Mouse (Mus musculus) 3134 (cell line): ENCODE measurements at regions not wholly inside any gene's neighbourhood (a gene's known extent, or its start where the extent isn't known, plus 50 kb on each side); places are given as distances from the start of the nearest gene placed in this dataset.

Experiments
- DNase-seq: peaks from one replicate; pipeline ENCODE4 v3.0.0-alpha.2; 2011; ENCODE audit warnings: low spot score; ENCODE audit not compliant: insufficient read length; ENCODE audit errors: extremely low read depth

DNA sequence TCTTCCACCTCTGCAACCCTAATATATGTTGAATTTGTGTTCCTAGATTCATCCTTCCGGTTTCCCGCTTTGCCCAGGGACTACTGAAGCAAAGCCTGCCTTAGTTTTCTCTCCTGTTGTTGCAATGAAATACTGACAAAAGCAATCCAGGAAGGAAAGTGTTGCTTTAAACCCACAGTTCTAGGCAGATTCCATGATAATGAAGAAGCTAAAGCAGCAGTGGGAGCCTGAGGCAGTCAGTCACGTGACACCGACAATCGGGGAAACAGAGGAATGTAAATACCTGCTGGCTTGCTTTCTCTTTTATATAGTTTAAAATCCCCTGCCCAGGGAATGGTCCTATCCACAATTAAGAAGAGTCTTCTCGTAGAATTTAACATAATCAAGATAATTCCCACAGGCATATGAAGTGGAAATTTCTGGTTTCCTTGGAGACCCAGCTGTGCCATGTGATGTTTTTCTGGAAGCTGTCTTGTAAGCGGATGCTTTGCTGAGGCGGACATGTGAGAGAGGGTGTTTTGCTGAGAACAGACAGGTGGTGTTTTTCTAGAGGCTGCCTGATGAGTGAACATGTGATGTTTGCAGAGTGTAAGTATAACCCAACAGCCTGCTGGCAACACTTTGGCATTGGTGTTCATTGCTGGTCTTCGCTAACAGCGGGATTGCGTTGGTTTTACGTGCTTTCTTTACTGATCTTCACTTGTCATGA, 398.0 kb downstream of the Prim2 start:
- DNase-seq, result no peak

DNA sequence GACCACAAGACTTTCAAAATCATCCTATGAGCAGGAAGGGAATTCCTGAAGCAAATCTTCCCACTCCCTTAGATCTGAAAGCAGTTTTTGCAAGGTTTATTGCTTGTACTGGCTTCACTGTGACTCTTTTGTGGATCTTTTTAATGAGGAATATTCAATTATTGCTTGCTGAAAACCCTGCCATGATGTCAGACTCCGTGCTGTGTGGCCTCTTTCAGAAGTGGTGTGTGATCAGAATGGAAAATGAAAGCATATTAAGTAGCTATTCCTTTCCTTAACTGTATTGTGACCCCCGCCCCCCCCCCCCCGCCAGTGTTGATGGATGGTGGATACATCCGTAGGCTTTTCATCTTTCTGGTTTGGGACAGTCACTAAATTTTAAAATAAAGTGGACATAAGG, 400.4 kb downstream of the Prim2 start:
- DNase-seq, result no peak

DNA sequence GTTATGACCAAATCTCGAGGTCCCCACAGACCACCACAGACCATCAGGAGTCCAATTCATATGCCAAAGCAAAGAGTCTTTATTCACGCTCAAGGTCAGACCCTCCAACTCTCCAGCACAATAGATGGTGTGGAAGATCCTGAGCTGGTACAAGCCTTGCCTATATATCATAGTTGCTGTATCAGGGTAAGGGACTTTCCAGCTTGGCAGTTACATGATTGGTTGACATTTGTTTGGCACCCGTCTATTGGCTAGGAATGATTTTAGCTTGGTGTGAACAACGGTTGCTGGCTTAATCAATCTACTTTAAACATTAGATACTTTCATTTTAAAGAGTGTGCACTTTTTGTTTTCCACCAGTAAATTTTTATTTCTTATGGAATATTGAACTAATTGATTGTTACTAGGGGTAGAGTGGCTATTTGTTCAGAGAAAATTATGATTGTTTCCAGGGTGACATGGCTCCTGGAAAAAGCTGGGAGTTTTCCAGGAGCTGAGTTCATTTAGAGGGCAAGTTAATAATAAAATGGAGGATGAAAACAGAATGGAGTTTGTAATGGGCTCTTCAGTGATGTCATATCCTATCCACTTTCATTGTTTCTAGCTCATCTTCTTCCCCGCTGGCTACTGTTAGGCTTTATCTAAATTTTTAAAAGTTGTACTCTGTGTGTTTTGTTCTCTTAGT, 403.7 kb downstream of the Prim2 start:
- DNase-seq, result no peak

DNA sequence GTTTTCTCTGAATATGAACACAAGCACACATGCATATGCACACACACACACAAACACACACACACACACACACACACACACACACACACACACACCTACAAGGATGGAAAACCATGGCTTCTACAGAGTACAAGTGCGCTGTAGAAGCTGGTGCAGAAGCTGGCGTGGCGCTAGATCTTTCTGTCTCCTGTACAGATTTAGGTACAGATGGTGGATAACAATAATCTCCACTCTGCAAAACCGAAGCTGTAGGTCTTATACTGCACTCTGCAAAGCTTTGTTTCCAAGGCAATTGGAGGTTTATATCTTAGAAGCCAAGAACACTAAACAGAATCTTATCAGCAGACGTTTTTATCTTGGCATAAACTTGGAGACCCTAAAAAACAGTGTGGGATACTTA, 420.1 kb downstream of the Prim2 start:
- no peak for DNase-seq

DNA sequence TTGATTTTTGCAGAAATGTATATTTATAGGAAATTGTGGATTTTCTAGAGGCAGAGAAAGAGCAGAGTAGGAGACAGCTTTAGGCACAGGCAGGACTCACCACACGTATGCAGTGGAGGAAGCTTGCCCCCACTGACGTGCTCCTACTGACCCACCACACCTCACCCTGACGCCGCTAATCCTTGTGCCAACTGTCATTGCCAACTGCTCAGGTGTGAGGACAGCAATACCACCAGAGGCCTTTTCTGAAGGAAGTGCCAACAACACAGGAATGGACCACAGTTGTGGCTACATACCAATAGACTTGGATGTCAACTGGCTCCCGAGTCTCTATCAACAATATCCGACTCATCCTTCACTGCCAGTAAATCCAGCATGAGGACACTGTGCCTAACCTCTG, 422.5 kb downstream of the Prim2 start:
- no peak for DNase-seq

DNA sequence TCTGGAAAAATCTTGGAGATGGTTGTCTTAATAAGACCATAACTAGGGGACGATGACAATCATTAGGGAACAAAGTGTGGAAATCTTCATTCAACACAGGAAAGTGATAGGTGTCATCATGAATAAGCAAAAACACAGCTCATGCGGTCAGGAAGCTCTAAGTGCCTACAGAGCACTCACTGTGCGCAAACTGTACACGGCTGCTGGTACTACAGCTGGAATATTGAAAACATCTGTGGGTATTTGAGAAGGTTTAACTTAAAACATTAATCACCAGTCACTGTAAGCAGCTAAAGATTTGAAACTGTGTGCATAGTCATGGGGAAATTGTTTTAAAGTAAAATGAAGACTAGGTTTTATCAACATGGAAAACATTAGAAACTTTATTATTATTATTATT, 424.4 kb downstream of the Prim2 start:
- DNase-seq, result no peak

DNA sequence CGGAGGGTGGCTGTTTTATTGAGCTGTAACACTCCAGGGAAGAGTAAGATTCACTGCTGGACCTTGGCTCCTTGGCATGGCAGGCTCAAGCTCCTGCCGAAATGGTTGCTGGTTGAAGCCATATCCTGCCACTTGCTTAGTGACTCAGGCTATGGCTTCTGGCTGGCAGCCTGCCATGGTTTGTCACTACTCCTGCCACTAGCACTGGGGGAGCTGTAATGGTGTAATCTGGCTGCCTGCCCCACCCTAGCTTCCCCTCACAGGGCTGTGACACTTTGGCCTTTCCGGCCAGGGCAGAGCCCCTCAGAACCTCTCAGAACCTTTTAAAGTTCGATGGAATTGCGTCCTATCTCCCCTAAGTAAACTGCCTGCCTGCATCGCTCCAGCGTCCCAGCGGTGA, 424.9 kb downstream of the Prim2 start:
- peak; percentile 7 for DNase-seq

DNA sequence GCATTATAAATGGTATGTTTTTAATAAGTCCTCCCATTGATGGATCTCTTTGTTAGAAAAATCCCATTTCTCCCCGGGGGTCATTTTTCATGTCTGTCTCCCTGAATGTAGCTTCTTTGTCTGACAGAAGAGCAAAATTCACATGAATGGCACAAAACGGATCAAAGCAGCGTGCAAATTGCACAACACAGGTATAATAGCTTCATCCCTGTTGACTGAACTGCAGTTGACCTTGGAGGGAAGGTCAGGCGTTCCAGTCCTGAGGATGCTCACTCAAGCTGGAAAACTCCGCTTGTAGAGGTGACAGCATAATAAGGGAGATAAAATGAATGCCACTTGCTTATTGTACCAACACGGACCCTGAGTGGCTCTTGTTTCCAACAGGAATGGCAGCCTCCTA, 446.6 kb downstream of the Prim2 start:
- DNase-seq, result no peak

DNA sequence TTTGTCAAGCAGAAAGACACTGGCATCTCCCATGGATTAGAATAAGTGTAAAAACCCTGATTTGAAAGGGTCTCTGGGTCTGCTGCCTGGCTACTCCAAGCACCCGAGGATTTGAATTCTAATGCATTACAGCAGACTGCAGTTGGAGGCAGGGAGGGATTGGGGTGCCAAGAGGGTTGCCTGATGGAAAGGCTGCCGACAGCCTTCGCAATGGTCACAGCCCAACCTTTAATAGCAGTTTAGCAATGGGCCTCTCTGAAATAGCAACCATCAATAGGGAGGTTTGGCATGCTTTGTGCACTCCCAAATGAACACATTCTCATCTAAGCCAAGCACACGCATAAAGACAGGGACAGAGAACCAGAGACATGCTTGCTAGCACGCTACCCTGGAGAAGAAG, 454.8 kb downstream of the Prim2 start:
- DNase-seq, result no peak

DNA sequence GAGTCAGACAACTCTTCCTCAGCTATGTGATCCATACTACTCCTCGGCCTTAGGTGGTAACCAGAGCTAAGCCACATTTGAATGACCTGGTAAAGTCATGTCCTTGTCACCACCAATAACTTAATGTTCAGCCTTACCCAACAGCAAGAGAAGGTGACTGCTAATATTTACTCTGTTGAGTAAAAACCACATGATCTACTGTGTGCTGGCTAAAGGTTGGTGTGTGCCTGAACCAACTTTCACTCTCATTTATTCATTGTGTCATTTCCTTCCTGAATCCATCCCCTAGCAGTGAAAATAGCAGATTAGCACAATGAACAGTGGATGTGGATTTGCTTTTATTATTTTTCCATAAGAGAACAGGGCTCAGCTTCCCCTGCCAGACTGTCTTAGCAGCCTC, 455.2 kb downstream of the Prim2 start:
- no peak for DNase-seq

DNA sequence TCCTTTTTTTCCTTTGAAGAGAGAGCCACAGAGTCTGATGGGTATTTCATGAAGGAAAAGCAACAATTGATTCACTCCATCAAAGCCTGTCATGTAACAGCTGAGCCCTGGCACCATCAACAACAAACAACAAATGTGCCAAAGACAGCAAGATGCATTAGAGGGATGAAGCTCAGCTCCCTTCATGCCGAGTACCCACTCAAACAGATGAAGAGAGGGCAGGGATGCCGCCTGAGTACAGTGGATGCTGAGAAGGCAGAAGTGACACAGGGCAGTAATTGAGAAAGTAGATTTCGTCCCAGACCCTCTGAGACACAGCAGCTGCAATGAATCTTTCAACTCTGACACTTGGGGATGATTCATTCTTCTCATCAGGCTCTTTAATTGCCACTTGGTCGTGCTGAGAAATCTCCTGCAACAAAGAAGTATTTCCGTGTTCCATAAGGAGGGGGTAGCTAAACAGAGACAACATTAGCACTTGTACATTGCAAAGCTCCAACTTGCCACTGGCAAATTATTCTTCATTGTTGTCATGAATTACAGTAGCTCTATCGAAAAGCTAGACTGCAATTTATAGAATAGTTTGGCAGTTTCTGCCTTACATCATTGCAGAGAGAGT, 467.9 kb downstream of the Prim2 start:
- DNase-seq, result no peak

DNA sequence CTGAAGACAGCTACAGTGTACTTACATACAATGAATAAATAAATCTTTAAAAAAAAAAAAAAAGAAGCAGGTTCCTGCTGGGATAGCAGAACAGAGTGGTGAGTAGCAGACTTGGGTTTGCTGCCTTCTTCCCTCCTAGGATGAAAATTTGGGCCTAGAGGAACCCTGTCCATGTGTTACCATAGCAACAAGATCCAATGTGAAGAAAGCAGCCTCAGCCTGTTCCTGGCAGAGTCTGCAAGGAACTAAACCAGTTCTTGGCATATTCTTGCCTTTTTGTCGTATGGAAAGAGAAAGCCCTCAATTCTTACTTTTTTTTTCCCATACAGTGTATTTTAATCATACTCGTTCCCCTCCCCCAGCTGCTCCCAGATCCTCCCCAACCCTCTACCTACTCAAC, 474.5 kb downstream of the Prim2 start:
- DNase-seq, result no peak

DNA sequence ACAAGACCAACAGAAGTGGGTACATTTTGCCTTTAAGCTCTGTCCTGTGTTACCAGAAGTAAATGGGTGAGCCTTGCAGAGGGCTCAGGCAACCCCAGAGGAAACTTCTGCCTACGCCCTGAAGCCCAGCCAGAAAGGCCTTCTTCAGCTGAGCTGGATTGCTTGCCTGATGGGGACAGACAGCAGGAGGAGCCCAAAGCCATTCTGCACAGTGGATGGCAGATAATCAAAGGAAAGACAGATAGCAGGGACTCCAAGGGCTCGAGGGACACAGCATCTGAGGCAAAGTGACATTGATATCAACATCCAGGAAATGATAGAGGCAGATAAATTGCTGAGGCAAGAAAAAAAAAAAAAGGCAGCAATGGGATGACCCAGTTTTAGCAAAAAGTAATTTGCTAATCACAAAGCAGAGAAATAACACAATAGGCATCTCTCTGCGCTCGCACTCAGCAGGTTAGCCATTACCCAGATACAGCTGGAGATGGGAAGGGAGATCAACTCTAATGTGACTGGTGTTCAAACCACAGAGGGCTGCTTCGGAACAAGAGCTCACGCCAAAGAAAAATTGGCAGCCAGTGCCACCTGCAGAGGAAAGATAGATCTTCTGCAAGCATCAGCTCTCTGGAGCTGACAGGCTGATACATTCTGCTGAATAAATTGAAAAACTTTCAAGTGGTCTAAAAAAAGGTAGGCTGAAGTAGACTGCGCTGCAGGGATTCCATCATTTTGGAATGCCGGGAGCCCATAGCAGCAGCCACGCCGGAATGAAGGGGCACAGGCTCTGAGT, 494.8 kb downstream of the Prim2 start:
- DNase-seq, result no peak

DNA sequence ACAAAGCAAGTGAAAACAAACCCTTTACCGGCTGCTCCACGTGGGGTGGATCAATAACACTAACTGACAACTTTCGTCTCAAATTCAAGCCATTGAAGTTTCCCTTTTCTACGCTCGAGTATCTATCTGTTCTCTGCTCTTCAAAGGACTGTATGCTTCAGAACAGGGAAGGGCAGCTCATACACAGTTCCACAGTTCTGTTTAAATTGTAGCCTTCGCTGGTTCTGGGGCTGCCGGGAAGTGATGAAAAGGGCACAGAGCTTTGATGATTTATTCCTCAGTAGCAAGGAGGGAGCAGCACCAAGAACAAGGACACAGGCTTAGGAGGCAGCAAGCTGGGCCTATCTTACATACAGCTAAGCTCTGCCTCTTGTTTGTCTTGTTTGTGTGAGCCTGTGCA, 532.6 kb downstream of the Prim2 start:
- DNase-seq, result no peak

DNA sequence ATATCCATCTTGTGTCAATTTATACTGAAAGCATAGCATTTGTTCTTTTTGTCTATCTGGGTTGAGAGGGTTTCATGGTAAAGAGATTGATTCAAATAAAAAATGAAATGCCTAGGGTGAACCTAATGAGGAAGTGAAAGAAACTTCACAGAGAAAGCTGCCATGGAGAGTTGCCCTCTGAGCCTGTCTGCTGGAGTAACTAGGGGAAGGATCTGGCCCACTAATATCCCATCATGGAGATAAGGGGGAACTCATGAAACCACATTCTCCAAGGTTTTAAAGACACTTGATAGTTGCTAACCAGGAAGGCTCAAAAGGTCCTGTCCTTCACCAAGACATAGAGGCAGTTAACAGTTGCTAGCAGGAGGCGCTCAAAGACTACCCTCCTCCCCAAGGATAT, 539.2 kb downstream of the Prim2 start:
- DNase-seq, result no peak

DNA sequence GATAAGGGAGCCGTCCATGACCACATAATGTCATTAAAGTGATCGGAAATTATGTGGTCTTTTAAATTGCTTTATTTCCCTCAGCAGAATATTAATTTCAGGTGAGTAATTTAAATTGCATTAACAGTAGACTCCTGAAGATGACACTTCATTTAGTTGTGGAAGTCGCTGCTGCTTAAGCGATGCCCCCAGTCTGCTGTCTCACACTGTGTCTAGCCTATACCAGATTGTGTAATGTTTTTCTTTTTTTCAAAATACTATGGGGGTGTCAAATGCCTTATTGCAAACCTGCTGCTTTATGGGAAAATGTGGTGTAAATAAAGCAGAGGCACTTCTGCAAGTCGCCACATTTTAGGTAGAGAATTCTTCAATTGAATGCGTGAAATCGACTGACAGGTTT, 544.5 kb downstream of the Prim2 start:
- DNase-seq, result no peak

DNA sequence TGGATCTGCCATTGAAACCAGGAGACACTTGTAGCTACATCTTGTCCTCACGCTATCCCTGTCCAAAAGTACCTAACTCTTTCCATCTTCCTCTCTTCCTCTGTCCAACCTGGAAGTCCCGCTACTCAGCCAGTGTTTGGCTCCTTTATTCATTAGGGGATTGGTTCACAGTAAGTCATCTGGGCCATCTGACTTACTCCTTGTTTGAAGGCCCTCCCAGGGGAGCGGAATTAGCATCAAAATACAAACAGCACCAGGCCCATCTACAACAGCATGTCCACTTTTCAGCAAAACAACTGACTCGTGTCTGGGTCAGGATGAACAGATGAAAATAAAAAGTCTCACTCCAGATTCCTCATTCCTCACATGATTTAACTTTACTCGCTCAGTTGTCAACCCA, 559.2 kb upstream of the Gm5415 start:
- DNase-seq, result no peak

DNA sequence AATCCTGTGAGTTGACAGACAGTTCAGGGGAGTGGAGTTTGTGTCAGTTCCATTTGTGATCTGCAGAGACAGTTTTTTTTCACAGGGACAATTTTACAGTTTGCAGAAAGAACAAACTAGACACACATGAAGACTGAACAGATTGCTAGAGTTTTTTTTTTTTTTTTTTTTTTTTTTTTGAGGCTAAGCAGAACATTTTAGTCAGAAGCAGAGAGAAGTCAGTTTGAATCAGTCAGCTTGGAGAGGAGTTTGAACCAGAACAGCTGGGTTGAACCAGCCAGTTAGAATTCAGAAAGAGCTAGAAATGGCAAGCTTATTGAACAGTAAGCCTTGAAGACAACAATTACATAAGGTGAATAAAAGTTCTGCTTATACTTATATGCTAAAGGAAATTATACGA, 557.2 kb upstream of the Gm5415 start:
- no peak for DNase-seq

DNA sequence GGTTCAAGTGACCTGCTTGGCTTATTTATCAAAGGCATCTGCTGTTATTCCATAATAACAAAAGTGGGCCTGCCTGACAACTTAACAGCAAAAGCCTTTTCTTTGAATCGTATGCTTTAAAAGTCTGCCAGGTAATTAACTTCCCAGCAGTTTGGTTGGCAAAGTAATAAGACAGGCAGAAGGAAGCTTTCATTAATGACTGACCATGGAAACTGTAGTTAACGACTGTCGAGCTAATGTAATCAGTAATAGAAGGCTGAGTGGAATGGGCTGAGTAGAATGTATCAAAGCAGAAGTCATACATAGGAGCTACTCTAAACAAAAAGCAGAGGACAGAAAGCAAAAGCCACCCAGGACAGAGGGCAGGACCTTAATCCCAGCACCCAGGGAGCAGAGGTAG, 551.0 kb upstream of the Gm5415 start:
- no peak for DNase-seq

DNA sequence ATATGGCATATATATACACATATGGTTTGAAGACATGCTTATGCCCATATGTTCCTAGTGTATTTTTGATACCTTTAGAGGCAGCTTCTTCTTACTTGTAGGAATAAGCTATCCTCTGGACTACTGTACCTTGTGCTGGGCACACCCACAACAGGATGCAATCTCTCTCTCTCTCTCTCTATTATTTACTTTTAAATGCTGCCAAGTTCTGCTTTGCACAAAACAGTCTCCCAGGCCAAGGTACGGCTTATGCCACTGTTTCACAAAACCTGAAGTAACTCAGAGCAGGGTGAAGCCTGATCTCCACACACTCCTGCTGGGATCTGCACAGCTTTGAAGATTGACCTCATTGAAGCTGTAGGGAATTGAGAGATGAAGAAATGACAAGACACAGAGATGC, 549.8 kb upstream of the Gm5415 start:
- no peak for DNase-seq

DNA sequence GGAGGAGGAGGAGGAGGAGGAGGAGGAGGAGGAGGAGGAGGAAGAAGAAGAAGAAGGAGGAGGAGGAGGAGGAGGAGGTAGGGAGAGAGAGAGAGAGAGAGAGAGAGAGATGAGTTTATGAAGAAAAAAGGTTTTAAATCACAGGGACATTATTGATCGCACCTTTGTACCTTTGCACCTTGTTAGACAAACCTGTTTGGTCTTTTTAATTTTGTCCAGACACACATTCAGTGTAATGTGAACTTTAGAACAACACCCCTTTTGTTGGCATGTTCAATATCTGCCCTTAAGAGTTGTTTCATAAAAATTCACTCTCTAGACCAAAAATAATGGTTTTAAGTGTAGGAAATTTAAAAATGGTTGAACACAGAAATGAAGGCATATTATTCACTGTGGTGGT, 527.5 kb upstream of the Gm5415 start:
- DNase-seq, result no peak

DNA sequence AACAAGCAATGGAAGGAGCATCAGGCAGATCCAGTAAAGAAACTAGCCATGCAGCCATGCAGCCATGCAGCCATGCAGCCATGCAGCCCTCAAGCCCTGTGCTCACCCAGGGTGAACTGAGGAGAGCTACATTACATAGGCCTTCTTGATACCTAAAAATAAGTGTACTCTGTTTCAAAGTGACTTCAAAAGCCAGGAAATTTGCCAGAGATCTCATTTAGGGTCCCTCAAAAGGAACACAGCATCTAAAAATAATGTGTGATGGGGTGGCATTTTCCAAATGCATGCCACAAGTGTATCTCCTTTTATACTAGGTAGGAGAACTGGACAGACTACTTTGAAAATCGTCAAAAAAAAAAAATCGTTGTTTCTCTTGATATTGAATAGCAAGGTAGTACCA, 510.9 kb upstream of the Gm5415 start:
- no peak for DNase-seq
